Mouse (Mus musculus): ENCODE measurements around the gene Phf2. TPM values are rescaled to one million over a fixed set of nuclear protein-coding genes. Genes with fewer than 3 reads are reported as not detected.

Gene Phf2
- polyA plus RNA-seq, 1 experiment from 2014 or later, result 2.7 TPM

- WGBS, result 80% methylated on average over 14 of the region's 14 CpGs
- DNase-seq (ENCODE audit: low spot score) (no peak), ATAC-seq (ENCODE audit: low FRiP score, low TSS enrichment) (no peak)
- no peak overlapping the region for H3K27ac ChIP-seq (replicated peaks)
- TF ChIP-seq EP300 (optimal IDR thresholded peaks at IDR 0.05) (no peak), CTCF (IDR thresholded peaks at IDR 0.05; ENCODE audit: low read depth) (no peak)
- no peaks in the 10 kb centered on the region for H3K9me3 ChIP-seq (ENCODE audit: control insufficient read depth, low read length)
- no peak overlapping the region for H3K4me2 ChIP-seq (replicated peaks; ENCODE audit: low read depth)
- no peak overlapping the region for H3K4me3 ChIP-seq (ENCODE audit: low read depth, low read length)
- peaks cover 18% of the 10 kb centered on the region for H3K36me3 ChIP-seq (ENCODE audit: control insufficient read depth, insufficient read depth, low read length)
- no peak overlapping the region for H3K9ac ChIP-seq (ENCODE audit: low read length)
- H3K4me1 ChIP-seq (replicated peaks; ENCODE audit: control insufficient read depth, insufficient read depth), result no peaks in the 10 kb centered on the region
- H3K27me3 ChIP-seq (ENCODE audit: control insufficient read depth, insufficient read depth, low read length), result no peaks in the 10 kb centered on the region
Measured at GRCm38 (mm10) chr13:48830528-48831250, 40.2 kb downstream of the Phf2 start.

- Histone ChIP-seq H3K4me3 (ENCODE audit: low read depth, low read length) (no peak overlapping the region), H3K27ac (replicated peaks) (no peak overlapping the region), H3K36me3 (ENCODE audit: control insufficient read depth, insufficient read depth, low read length) (peaks cover 18% of the 10 kb centered on the region), H3K9ac (ENCODE audit: low read length) (no peak overlapping the region), H3K4me2 (replicated peaks; ENCODE audit: low read depth) (no peak overlapping the region), H3K4me1 (replicated peaks; ENCODE audit: control insufficient read depth, insufficient read depth) (no peaks in the 10 kb centered on the region), H3K9me3 (ENCODE audit: control insufficient read depth, low read length) (no peaks in the 10 kb centered on the region), H3K27me3 (ENCODE audit: control insufficient read depth, insufficient read depth, low read length) (no peaks in the 10 kb centered on the region)
- 84% methylated on average over 4 of the region's 4 CpGs for WGBS
- no peak for ATAC-seq (ENCODE audit: low FRiP score, low TSS enrichment)
- no peak for TF ChIP-seq EP300 (optimal IDR thresholded peaks at IDR 0.05)
- TF ChIP-seq CTCF (IDR thresholded peaks at IDR 0.05; ENCODE audit: low read depth), result no peak
- no peak for DNase-seq (ENCODE audit: low spot score)
Measured at GRCm38 (mm10) chr13:48829780-48830179, 41.1 kb downstream of the Phf2 start.

GRCm38 (mm10) chr13:48822871-48823270 lies 48.0 kb downstream of the Phf2 start:
- no peak overlapping the region for H3K4me2 ChIP-seq (replicated peaks; ENCODE audit: low read depth)
- ATAC-seq (ENCODE audit: low FRiP score, low TSS enrichment) (no peak), DNase-seq (ENCODE audit: low spot score) (no peak)
- H3K9me3 ChIP-seq (ENCODE audit: control insufficient read depth, low read length), result no peaks in the 10 kb centered on the region
- H3K4me1 ChIP-seq (replicated peaks; ENCODE audit: control insufficient read depth, insufficient read depth), result no peaks in the 10 kb centered on the region
- TF ChIP-seq EP300 (optimal IDR thresholded peaks at IDR 0.05), result no peak
- TF ChIP-seq CTCF (IDR thresholded peaks at IDR 0.05; ENCODE audit: low read depth), result no peak
- peaks cover 39% of the 10 kb centered on the region for H3K36me3 ChIP-seq (ENCODE audit: control insufficient read depth, insufficient read depth, low read length)
- 95% methylated on average over 9 of the region's 9 CpGs for WGBS
- H3K27me3 ChIP-seq (ENCODE audit: control insufficient read depth, insufficient read depth, low read length), result no peaks in the 10 kb centered on the region
- H3K9ac ChIP-seq (ENCODE audit: low read length), result no peak overlapping the region
- no peak overlapping the region for H3K4me3 ChIP-seq (ENCODE audit: low read depth, low read length)
- no peak overlapping the region for H3K27ac ChIP-seq (replicated peaks)

DNA sequence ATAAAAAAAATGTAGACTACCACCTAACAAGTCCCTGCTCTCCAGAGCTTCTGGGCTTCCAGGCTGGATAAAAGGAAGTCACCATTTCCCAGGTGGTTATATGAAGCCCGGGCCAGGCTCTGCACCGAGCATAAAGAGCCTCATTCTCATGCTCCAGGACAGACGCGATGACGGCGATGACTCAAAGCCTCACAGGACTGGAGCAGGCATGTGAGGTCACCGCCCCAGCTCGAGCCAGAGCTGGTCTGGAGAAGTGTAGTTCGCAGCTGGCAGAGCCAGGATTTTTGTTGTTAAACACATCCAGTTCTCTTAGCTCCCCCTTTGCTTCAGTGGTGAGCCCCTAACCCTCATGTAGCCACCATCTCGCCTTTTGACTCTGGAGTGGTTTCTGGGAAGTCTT lies 48.6 kb downstream of the Phf2 start:
- Histone ChIP-seq H3K27ac (replicated peaks) (no peak overlapping the region), H3K36me3 (ENCODE audit: control insufficient read depth, insufficient read depth, low read length) (peaks cover 40% of the 10 kb centered on the region), H3K4me2 (replicated peaks; ENCODE audit: low read depth) (no peak overlapping the region), H3K4me1 (replicated peaks; ENCODE audit: control insufficient read depth, insufficient read depth) (no peaks in the 10 kb centered on the region), H3K27me3 (ENCODE audit: control insufficient read depth, insufficient read depth, low read length) (no peaks in the 10 kb centered on the region), H3K9ac (ENCODE audit: low read length) (no peak overlapping the region), H3K4me3 (ENCODE audit: low read depth, low read length) (no peak overlapping the region), H3K9me3 (ENCODE audit: control insufficient read depth, low read length) (no peaks in the 10 kb centered on the region)
- WGBS, result 72% methylated on average over 10 of the region's 10 CpGs
- ATAC-seq (ENCODE audit: low FRiP score, low TSS enrichment), result no peak
- no peak for DNase-seq (ENCODE audit: low spot score)
- TF ChIP-seq CTCF (IDR thresholded peaks at IDR 0.05; ENCODE audit: low read depth), result no peak
- TF ChIP-seq EP300 (optimal IDR thresholded peaks at IDR 0.05), result no peak

GRCm38 (mm10) chr13:48819131-48819530 lies 51.8 kb downstream of the Phf2 start:
- no peaks in the 10 kb centered on the region for H3K4me1 ChIP-seq (replicated peaks; ENCODE audit: control insufficient read depth, insufficient read depth)
- TF ChIP-seq CTCF (IDR thresholded peaks at IDR 0.05; ENCODE audit: low read depth) (no peak), EP300 (optimal IDR thresholded peaks at IDR 0.05) (no peak)
- no peak overlapping the region for H3K4me2 ChIP-seq (replicated peaks; ENCODE audit: low read depth)
- H3K4me3 ChIP-seq (ENCODE audit: low read depth, low read length), result no peak overlapping the region
- H3K9me3 ChIP-seq (ENCODE audit: control insufficient read depth, low read length), result no peaks in the 10 kb centered on the region
- no peaks in the 10 kb centered on the region for H3K27me3 ChIP-seq (ENCODE audit: control insufficient read depth, insufficient read depth, low read length)
- ATAC-seq (ENCODE audit: low FRiP score, low TSS enrichment) (no peak), DNase-seq (ENCODE audit: low spot score) (no peak)
- H3K36me3 ChIP-seq (ENCODE audit: control insufficient read depth, insufficient read depth, low read length), result peaks cover 54% of the 10 kb centered on the region
- H3K9ac ChIP-seq (ENCODE audit: low read length), result no peak overlapping the region
- no peak overlapping the region for H3K27ac ChIP-seq (replicated peaks)
- 76% methylated on average over 3 of the region's 3 CpGs for WGBS

DNA sequence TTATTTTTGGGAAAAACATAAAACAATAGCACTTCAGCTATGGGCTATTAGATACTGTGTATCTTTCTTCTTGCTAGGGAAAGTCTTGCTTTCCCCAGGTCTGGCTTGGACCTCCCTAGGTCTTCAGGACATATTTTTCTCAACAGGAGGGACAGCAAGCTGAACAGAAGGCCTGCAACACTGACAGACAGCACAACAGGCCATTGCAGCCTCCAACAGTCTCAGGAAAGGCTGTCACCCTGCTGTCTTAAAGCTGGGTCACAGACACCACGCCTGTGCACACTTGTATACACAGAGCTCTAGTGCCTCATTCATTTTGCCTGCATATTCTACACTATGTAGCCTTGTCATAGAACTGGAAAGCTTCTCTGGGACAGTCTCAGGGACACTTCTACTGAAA lies 56.5 kb downstream of the Phf2 start:
- Histone ChIP-seq H3K36me3 (ENCODE audit: control insufficient read depth, insufficient read depth, low read length) (peaks cover 34% of the 10 kb centered on the region), H3K4me1 (replicated peaks; ENCODE audit: control insufficient read depth, insufficient read depth) (no peaks in the 10 kb centered on the region), H3K4me3 (ENCODE audit: low read depth, low read length) (no peak overlapping the region), H3K4me2 (replicated peaks; ENCODE audit: low read depth) (no peak overlapping the region), H3K27ac (replicated peaks) (no peak overlapping the region), H3K9ac (ENCODE audit: low read length) (no peak overlapping the region), H3K9me3 (ENCODE audit: control insufficient read depth, low read length) (no peaks in the 10 kb centered on the region), H3K27me3 (ENCODE audit: control insufficient read depth, insufficient read depth, low read length) (no peaks in the 10 kb centered on the region)
- ATAC-seq (ENCODE audit: low FRiP score, low TSS enrichment) (no peak), DNase-seq (ENCODE audit: low spot score) (no peak)
- no peak for TF ChIP-seq CTCF (IDR thresholded peaks at IDR 0.05; ENCODE audit: low read depth)
- WGBS, result 88% methylated on average over 1 of the region's 1 CpGs

Measured in stomach, postnatal 0 days (tissue).